ENCODE assay signal across 26 mouse cellular contexts in genomic region chr15:30322543-30322942, GRCm38 (mm10).
"Had no signal": no experiment of that assay in that cellular context is flagged by ENCODE, and none has a peak within 500 bp of the region (broad histone marks: within the 10 kb centered on the region; RNA-seq: fewer than 3 reads in every experiment).

No protein-coding gene starts in this region.

- H3K9ac ChIP-seq: embryonic facial prominence, embryonic 12.5 days; embryonic facial prominence, embryonic 13.5 days; embryonic facial prominence, embryonic 15.5 days; forebrain, embryonic 12.5 days; forebrain, embryonic 13.5 days; forebrain, embryonic 15.5 days; forebrain, postnatal 0 days had no signal

- H3K4me2 ChIP-seq: embryonic facial prominence, embryonic 12.5 days; embryonic facial prominence, embryonic 13.5 days; embryonic facial prominence, embryonic 15.5 days; forebrain, embryonic 12.5 days; forebrain, embryonic 13.5 days; forebrain, embryonic 15.5 days had no signal

- ATAC-seq: forebrain, embryonic 13.5 days; forebrain, embryonic 14.5 days; forebrain, embryonic 16.5 days; forebrain, postnatal 0 days had no signal

- H3K27ac ChIP-seq: embryonic facial prominence, embryonic 10.5 days; embryonic facial prominence, embryonic 12.5 days; embryonic facial prominence, embryonic 13.5 days; embryonic facial prominence, embryonic 15.5 days; forebrain, embryonic 10.5 days; forebrain, embryonic 12.5 days; forebrain, embryonic 13.5 days; forebrain, embryonic 15.5 days; gastrocnemius, adult 2 months; heart, adult 2 months; heart, embryonic 10.5 days had no signal

- H3K4me3 ChIP-seq: embryonic facial prominence, embryonic 10.5 days; embryonic facial prominence, embryonic 12.5 days; embryonic facial prominence, embryonic 13.5 days; embryonic facial prominence, embryonic 15.5 days; erythroblast, embryonic 14.5 days; forebrain, embryonic 10.5 days; forebrain, embryonic 12.5 days; forebrain, embryonic 13.5 days; forebrain, embryonic 15.5 days; gastrocnemius, adult 2 months; heart, adult 2 months; heart, embryonic 10.5 days had no signal

- H3K9me3 ChIP-seq: embryonic facial prominence, embryonic 10.5 days; embryonic facial prominence, embryonic 12.5 days; embryonic facial prominence, embryonic 13.5 days; embryonic facial prominence, embryonic 15.5 days; forebrain, embryonic 15.5 days; heart, embryonic 10.5 days had no signal

- H3K27me3 ChIP-seq: embryonic facial prominence, embryonic 12.5 days; embryonic facial prominence, embryonic 13.5 days; embryonic facial prominence, embryonic 15.5 days; forebrain, embryonic 12.5 days; forebrain, embryonic 13.5 days; forebrain, embryonic 15.5 days had no signal

- DNase-seq: cerebellum, adult 9-11 months; cerebellum, postnatal 10 days; cerebellum, postnatal 14 days; cerebellum, postnatal 25 days; cerebellum, postnatal 36 days; embryo, embryonic 11 days; forebrain, postnatal 0 days; gastrocnemius, adult 2 months; gastrocnemius, postnatal 10 days; gastrocnemius, postnatal 14 days; gastrocnemius, postnatal 25 days; gastrocnemius, postnatal 36 days; heart, adult 18-20 months; heart, adult 2 months had no signal

- H3K36me3 ChIP-seq: embryonic facial prominence, embryonic 10.5 days; embryonic facial prominence, embryonic 12.5 days; embryonic facial prominence, embryonic 13.5 days; embryonic facial prominence, embryonic 15.5 days; forebrain, embryonic 10.5 days; forebrain, embryonic 12.5 days; forebrain, embryonic 15.5 days; heart, embryonic 10.5 days had no signal

- H3K4me1 ChIP-seq: embryonic facial prominence, embryonic 10.5 days; embryonic facial prominence, embryonic 12.5 days; embryonic facial prominence, embryonic 13.5 days; embryonic facial prominence, embryonic 15.5 days; forebrain, embryonic 10.5 days; forebrain, embryonic 12.5 days; forebrain, embryonic 13.5 days; forebrain, embryonic 15.5 days; heart, embryonic 10.5 days had no signal
